20 mouse cellular contexts compared by ENCODE assay signal in the genomic region with DNA sequence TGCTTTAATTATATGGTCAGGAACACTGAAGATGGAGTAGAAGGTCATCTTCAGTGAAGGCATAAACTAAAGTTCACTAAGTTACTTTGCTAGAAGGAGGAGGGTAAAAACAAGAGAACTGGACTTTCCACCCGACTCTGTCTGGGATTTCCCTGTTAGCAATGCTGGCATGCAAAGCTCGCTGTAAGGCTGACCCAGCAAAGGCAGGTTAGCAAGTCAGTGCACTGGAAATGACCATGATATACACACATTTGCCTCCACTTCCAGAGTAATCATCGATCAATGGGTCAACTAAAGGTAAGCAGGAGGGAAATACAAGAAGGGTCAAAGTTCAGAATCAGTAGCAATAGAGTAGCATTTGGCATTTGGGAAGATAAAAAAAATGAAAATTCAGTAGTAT. TPM values are rescaled to one million over a fixed set of nuclear protein-coding genes. Genes with fewer than 3 reads are reported as not detected.
DNase-seq lines count a peak whose midpoint lies in the region; ATAC-seq and TF ChIP-seq lines count a peak whose summit lies in the region.
"Had no signal": no experiment of that assay in that cellular context is flagged by ENCODE, and none has a peak within 500 bp of the region (broad histone marks: within the 10 kb centered on the region; RNA-seq: fewer than 3 reads in every experiment).

No protein-coding gene starts in this region.

- no peak overlapping the region for H3K4me2 ChIP-seq in heart, embryonic 11.5 days
- H3K4me2 ChIP-seq in kidney, embryonic 14.5 days (replicated peaks; ENCODE audit: low read depth, low read length) = no peak overlapping the region
- peak overlapping the region; percentile 32; the same call in 1 of the 2 replicates for H3K4me2 ChIP-seq in CH12.LX (ENCODE audit: insufficient read depth, low read depth, poor library complexity, severe bottlenecking)
- H3K4me2 ChIP-seq: embryonic facial prominence, embryonic 13.5 days; forebrain, embryonic 13.5 days; heart, embryonic 13.5 days had no signal

- no peaks in the 10 kb centered on the region for H3K27me3 ChIP-seq in heart, embryonic 11.5 days (ENCODE audit: control insufficient read depth, insufficient read depth, low read length)
- no peaks in the 10 kb centered on the region for H3K27me3 ChIP-seq in kidney, adult 2 months (replicated peaks; ENCODE audit: control insufficient read depth, insufficient read depth, low read length)
- H3K27me3 ChIP-seq in kidney, embryonic 14.5 days (ENCODE audit: control insufficient read depth, insufficient read depth, low read length) = no peaks in the 10 kb centered on the region
- no peaks in the 10 kb centered on the region for H3K27me3 ChIP-seq in CH12.LX (replicated peaks)
- H3K27me3 ChIP-seq: embryonic facial prominence, embryonic 13.5 days; forebrain, embryonic 13.5 days; heart, embryonic 13.5 days had no signal

- in situ Hi-C loops in CH12.LX (cut with MboI; ENCODE audit: low pct_ligation_motif_present, low pct_unique_long_range_greater_than_20kb, low sequenced_read_pairs) = no loop called here

- no peak for TF ChIP-seq POLR2A in kidney, adult 2 months (IDR thresholded peaks at IDR 0.05; ENCODE audit: low read depth, low read length)
- peak; percentile 61 for TF ChIP-seq POLR2A in CH12.LX (IDR thresholded peaks at IDR 0.05; ENCODE audit: low read depth, low read length)
- TF ChIP-seq POLR2A in lung, adult 2 months (IDR thresholded peaks at IDR 0.05; ENCODE audit: borderline replicate concordance, extremely low read depth, low read depth, low read length) = no peak

- H3K27ac ChIP-seq in heart, embryonic 11.5 days (ENCODE audit: low read depth, low read length) = no peak overlapping the region
- H3K27ac ChIP-seq in kidney, adult 2 months (ENCODE audit: insufficient read depth, low read depth, low read length) = no peak overlapping the region
- H3K27ac ChIP-seq in kidney, embryonic 14.5 days (ENCODE audit: low read depth, low read length) = no peak overlapping the region
- peak overlapping the region; percentile 76 for H3K27ac ChIP-seq in CH12.LX (ENCODE audit: insufficient read depth, low read depth)
- H3K27ac ChIP-seq: embryonic facial prominence, embryonic 13.5 days; forebrain, embryonic 13.5 days; heart, embryonic 13.5 days had no signal

- peaks cover 16% of the 10 kb centered on the region for H3K36me3 ChIP-seq in heart, embryonic 11.5 days (ENCODE audit: control insufficient read depth, insufficient read depth, low read length)
- peaks cover 2% of the 10 kb centered on the region for H3K36me3 ChIP-seq in kidney, adult 2 months (ENCODE audit: control insufficient read depth, insufficient read depth, low read length)
- H3K36me3 ChIP-seq in kidney, embryonic 14.5 days (ENCODE audit: control insufficient read depth, insufficient read depth, low read length) = peaks cover 31% of the 10 kb centered on the region
- peaks cover 19 to 28% of the 10 kb centered on the region in 2 experiments for H3K36me3 ChIP-seq in CH12.LX (replicated peaks in 1 of 2; ENCODE audit: control insufficient read depth in 1 of 2, insufficient read depth in 1 of 2, low read length in 1 of 2)

- dilution Hi-C loops in CH12.LX (cut with MboI; ENCODE audit: extremely low pct_ligation_motif_present, extremely low pct_unique_long_range_greater_than_20kb, low sequenced_read_pairs) = no loop called here

- no peaks in the 10 kb centered on the region for H3K9me3 ChIP-seq in heart, embryonic 11.5 days (replicated peaks; ENCODE audit: control insufficient read depth, low read length)
- no peaks in the 10 kb centered on the region for H3K9me3 ChIP-seq in kidney, embryonic 14.5 days (ENCODE audit: control insufficient read depth, low read length)
- no peaks in the 10 kb centered on the region for H3K9me3 ChIP-seq in CH12.LX (replicated peaks; ENCODE audit: low read length)
- H3K9me3 ChIP-seq: embryonic facial prominence, embryonic 13.5 days; forebrain, embryonic 13.5 days; heart, embryonic 13.5 days had no signal

- H3K9ac ChIP-seq in heart, embryonic 11.5 days (ENCODE audit: low read depth, low read length) = no peak overlapping the region
- no peak overlapping the region for H3K9ac ChIP-seq in kidney, embryonic 14.5 days (ENCODE audit: low read depth, low read length)
- peak overlapping the region; percentile 38; the same call in 1 of the 2 replicates for H3K9ac ChIP-seq in CH12.LX (ENCODE audit: insufficient read depth, low read depth)
- H3K9ac ChIP-seq: embryonic facial prominence, embryonic 13.5 days; forebrain, embryonic 13.5 days; forebrain, postnatal 0 days; heart, embryonic 13.5 days had no signal

- H3K4me3 ChIP-seq in heart, embryonic 11.5 days (ENCODE audit: low read depth, low read length) = no peak overlapping the region
- H3K4me3 ChIP-seq in kidney, adult 2 months (ENCODE audit: insufficient read depth, low read depth, low read length) = no peak overlapping the region
- H3K4me3 ChIP-seq in kidney, embryonic 14.5 days (ENCODE audit: low read length) = no peak overlapping the region
- H3K4me3 ChIP-seq in CH12.LX (replicated peaks in 1 of 3; ENCODE audit: low read depth in 2 of 3, low read length in 2 of 3, poor library complexity in 1 of 3) = peak overlapping the region; percentile 41 to 69 (median 44)
- H3K4me3 ChIP-seq in lung, adult 2 months (replicated peaks; ENCODE audit: extremely low read depth, low read depth, low read length) = no peak overlapping the region
- H3K4me3 ChIP-seq: embryonic facial prominence, embryonic 13.5 days; forebrain, embryonic 13.5 days; heart, embryonic 13.5 days had no signal

- no peak for ATAC-seq in heart, embryonic 11.5 days (replicated peaks; ENCODE audit: insufficient number of reproducible peaks, low FRiP score, low TSS enrichment)
- ATAC-seq in kidney, embryonic 14.5 days (ENCODE audit: low FRiP score, low TSS enrichment) = no peak
- ATAC-seq: CD4-positive, CD25-positive, alpha-beta regulatory T cell, adult 4 months; forebrain, embryonic 13.5 days; forebrain, postnatal 0 days had no signal

- peak; percentile 74 for TF ChIP-seq EP300 in CH12.LX (IDR thresholded peaks at IDR 0.05; ENCODE audit: low read length)

- peak; percentile 58 for DNase-seq in heart, adult 11 months
- DNase-seq in kidney, adult 2 months = peak; percentile 75
- peak; percentile 59 for DNase-seq in CH12.LX (ENCODE audit: extremely low read depth)
- peak; percentile 52 for DNase-seq in kidney, postnatal 14 days
- DNase-seq in urinary bladder, postnatal 36 days (ENCODE audit: low spot score in 2 of 2) = no peak
- DNase-seq in lung, adult 2 months = no peak
- DNase-seq: adrenal gland, postnatal 10 days; B cell, adult 2 months; cerebellum, adult 11 months; cerebellum, adult 9-11 months; cerebellum, postnatal 36 days; forebrain, postnatal 0 days; gastrocnemius, postnatal 14 days; heart, postnatal 36 days had no signal

- H3K4me1 ChIP-seq in heart, embryonic 11.5 days (ENCODE audit: control insufficient read depth, insufficient read depth, low read length) = peaks cover 5% of the 10 kb centered on the region; the same call in 1 of the 2 replicates
- H3K4me1 ChIP-seq in kidney, adult 2 months (ENCODE audit: control insufficient read depth, insufficient read depth, low read length) = no peaks in the 10 kb centered on the region
- H3K4me1 ChIP-seq in kidney, embryonic 14.5 days (ENCODE audit: control insufficient read depth, insufficient read depth, low read length) = no peaks in the 10 kb centered on the region
- peaks cover 19 to 69% of the 10 kb centered on the region in 2 experiments for H3K4me1 ChIP-seq in CH12.LX (ENCODE audit: control insufficient read depth in 1 of 2, insufficient read depth in 2 of 2)
- no peaks in the 10 kb centered on the region; the same call in 1 of the 2 replicates for H3K4me1 ChIP-seq in lung, adult 2 months (ENCODE audit: control insufficient read depth, insufficient read depth, low read length)
- H3K4me1 ChIP-seq: embryonic facial prominence, embryonic 13.5 days had no signal

- 82% methylated on average over 3 of the region's 3 CpGs for WGBS in heart, embryonic 11.5 days (ENCODE audit: insufficient replicate concordance)
- WGBS in kidney, adult 2 months = 56% methylated on average over 3 of the region's 3 CpGs
- WGBS in kidney, embryonic 14.5 days = 88% methylated on average over 3 of the region's 3 CpGs
- 83% methylated on average over 3 of the region's 3 CpGs for WGBS in lung, adult 2 months

- peaks cover 27% of the 10 kb centered on the region for H3K79me2 ChIP-seq in CH12.LX (replicated peaks; ENCODE audit: control insufficient read depth, extremely low read depth, insufficient read depth, poor library complexity, severe bottlenecking)

- TF ChIP-seq RAD21 in CH12.LX (IDR thresholded peaks at IDR 0.05; ENCODE audit: low read depth, low read length) = no peak

- TF ChIP-seq CTCF in kidney, adult 2 months (conservative IDR thresholded peaks at IDR 0.05; ENCODE audit: insufficient read depth, insufficient read length, low read depth, low read length) = no peak
- TF ChIP-seq CTCF in CH12.LX (conservative IDR thresholded peaks at IDR 0.05 in 1 of 2, IDR thresholded peaks at IDR 0.05 in 1 of 2; ENCODE audit: low read depth in 2 of 2, low read length in 2 of 2) = no peak
- TF ChIP-seq CTCF in lung, adult 2 months (IDR thresholded peaks at IDR 0.05; ENCODE audit: insufficient read depth, low read length) = no peak

TF ChIP-seq in CH12.LX, 34 proteins besides CTCF, POLR2A, EP300 and RAD21 (continues in another document):
- TF ChIP-seq MXI1 (IDR thresholded peaks at IDR 0.05; ENCODE audit: low read depth, low read length) (no peak; the same call in 1 of the 2 replicates), RCOR1 (conservative IDR thresholded peaks at IDR 0.05; ENCODE audit: low read depth, low read length) (no peak), PAX5 (IDR thresholded peaks at IDR 0.05; ENCODE audit: low read length) (no peak), JUN (IDR thresholded peaks at IDR 0.05; ENCODE audit: insufficient read depth, low read depth, low read length) (no peak), TCF12 (IDR thresholded peaks at IDR 0.05; ENCODE audit: low read depth, low read length) (peak; percentile 50; the same call in 1 of the 2 replicates), KAT2A (IDR thresholded peaks at IDR 0.05; ENCODE audit: insufficient replicate concordance, low read length) (no peak), POLR2AphosphoS2 (IDR thresholded peaks at IDR 0.05; ENCODE audit: low read depth, low read length) (no peak), MYC (IDR thresholded peaks at IDR 0.05; ENCODE audit: low read depth, low read length) (peak; percentile 70), JUND (conservative IDR thresholded peaks at IDR 0.05; ENCODE audit: low read depth, low read length) (no peak), ELF1 (IDR thresholded peaks at IDR 0.05; ENCODE audit: low read depth, low read length) (no peak; the same call in 1 of the 2 replicates), ZMIZ1 (IDR thresholded peaks at IDR 0.05; ENCODE audit: low read depth, low read length) (no peak)

RNA-seq across cellular contexts. Expression of a gene that starts 46.6 kb away (rescaled TPM):
- polyA plus RNA-seq in heart, embryonic 11.5 days (2014; fragmentation: Nextera tagmentation; extraction: Ambion mirVana) = 47.8 and 49.6 TPM in 2 replicates
- polyA plus RNA-seq in kidney, adult 2 months (2012; rRNA removed) = 31.1 and 35.8 TPM in 2 replicates
- 25.6 and 35.7 TPM in 2 replicates for polyA plus RNA-seq in kidney, embryonic 14.5 days (2014; fragmentation: Nextera tagmentation; extraction: Ambion mirVana)
- total RNA-seq in CH12.LX (2012; rRNA removed) (25.0 and 27.6 TPM in 2 replicates), CH12.LX (2014; rRNA removed) (10.0 and 11.2 TPM in 2 replicates)
- 15.0 and 17.0 TPM in 2 replicates for polyA plus RNA-seq in CH12.LX (2012; ENCODE audit: insufficient read length, low read depth)
- polyA plus RNA-seq in lung, adult 2 months (2012; rRNA removed) = 32.0 and 43.8 TPM in 2 replicates

Comparison
In these comparisons a context has a peak if more than half of its experiments do, and no peak if none do; other contexts are left out.
1. DNase-seq: peak in heart, adult 11 months (single experiment), kidney, adult 2 months (single experiment), CH12.LX (single experiment) and kidney, postnatal 14 days (single experiment); none in urinary bladder, postnatal 36 days (0 of 2) and lung, adult 2 months (single experiment).
2. H3K4me3 ChIP-seq: peak in CH12.LX (3 of 3); none in heart, embryonic 11.5 days (single experiment), kidney, adult 2 months (single experiment), kidney, embryonic 14.5 days (single experiment) and lung, adult 2 months (single experiment).